Mouse (Mus musculus) heart, adult 2 months (tissue): ENCODE results near the gene Pbld2. TPM values are rescaled to one million over a fixed set of nuclear protein-coding genes. Genes with fewer than 3 reads are reported as not detected.

Source experiments
- DNase-seq, 2 experiments: peaks; one replicate each; pipeline ENCODE4 v3.0.0; 2021
- H3K27ac ChIP-seq: fragments of 200-600 bp; 2 replicates; pipeline ENCODE4 v1.8.1; 2022
- H3K27me3 ChIP-seq: fragments of 200-500 bp; 2 replicates; pipeline ENCODE4 v1.6.1; 2012; ENCODE audit warnings: mild to moderate bottlenecking, low read length, inconsistent platforms, mixed read lengths; ENCODE audit not compliant: control insufficient read depth, insufficient read depth
- H3K36me3 ChIP-seq: fragments of 200-500 bp; 2 replicates; pipeline ENCODE4 v1.6.1; 2012; ENCODE audit warnings: low read length, inconsistent platforms; ENCODE audit not compliant: control insufficient read depth, insufficient read depth
- H3K4me1 ChIP-seq: fragments of 200-500 bp; 2 replicates; pipeline ENCODE4 v1.6.1; 2011; ENCODE audit warnings: low read length; ENCODE audit not compliant: control insufficient read depth, insufficient read depth
- H3K4me3 ChIP-seq: fragments of 200-600 bp; 2 replicates; pipeline ENCODE4 v1.8.1; 2022
- H3K79me2 ChIP-seq: fragments of 200-500 bp; replicated peaks from 2 replicates; pipeline ENCODE4 v1.6.1; 2012; ENCODE audit warnings: mild to moderate bottlenecking, inconsistent platforms, low read length, moderate library complexity, mixed read lengths; ENCODE audit not compliant: control insufficient read depth, insufficient read depth
- H3K9ac ChIP-seq: fragments of 200-500 bp; 2 replicates; pipeline ENCODE4 v1.6.1; 2012; ENCODE audit warnings: low read depth, mild to moderate bottlenecking, control low read depth, inconsistent platforms, low read length, mixed read lengths
- CTCF ChIP-seq: fragments of 200-600 bp; IDR thresholded peaks from 2 replicates; pipeline ENCODE4 v1.8.1; 2022; ENCODE audit warnings: antibody characterized with exemption, mild to moderate bottlenecking, moderate library complexity
- EP300 ChIP-seq: fragments of 200-500 bp; IDR thresholded peaks from 2 replicates; pipeline ENCODE4 v1.6.1; 2011; ENCODE audit warnings: low read depth, low read length, control low read depth; ENCODE audit not compliant: insufficient read depth
- POLR2A ChIP-seq: fragments of 200-500 bp; IDR thresholded peaks from 2 replicates; pipeline ENCODE4 v1.6.1; 2011; ENCODE audit warnings: mild to moderate bottlenecking, low read depth, low read length, control low read depth; ENCODE audit not compliant: insufficient read depth
- WGBS: fragments of 180-500 bp; shearing (Covaris S2); methylation state at CpG from one replicate; pipeline ENCODE4 v1.1.7; 2018; 5-methylcytosine and 5-hydroxymethylcytosine counted together
- intact Hi-C: fragments of 180-260 bp; cut with DNase I; formaldehyde crosslinking; loops from one replicate; pipeline ENCODE4 v1.15.1; 2025
- polyA plus RNA-seq: library from polyadenylated mRNA; depleted of rRNA; stranded (reverse); fragments of >200 nt; gene quantifications from 2 replicates; pipeline ENCODE4 v1.2.3, GENCODE M21; 2012
- total RNA-seq, 2 experiments: library from RNA; stranded (reverse); gene quantifications; 2 replicates each; pipeline ENCODE4 v1.2.3; 2021

Pbld2 gene
- total and polyA plus RNA-seq, 3 experiments = 0.98 to 9.9 (median 7.6) TPM

DNA sequence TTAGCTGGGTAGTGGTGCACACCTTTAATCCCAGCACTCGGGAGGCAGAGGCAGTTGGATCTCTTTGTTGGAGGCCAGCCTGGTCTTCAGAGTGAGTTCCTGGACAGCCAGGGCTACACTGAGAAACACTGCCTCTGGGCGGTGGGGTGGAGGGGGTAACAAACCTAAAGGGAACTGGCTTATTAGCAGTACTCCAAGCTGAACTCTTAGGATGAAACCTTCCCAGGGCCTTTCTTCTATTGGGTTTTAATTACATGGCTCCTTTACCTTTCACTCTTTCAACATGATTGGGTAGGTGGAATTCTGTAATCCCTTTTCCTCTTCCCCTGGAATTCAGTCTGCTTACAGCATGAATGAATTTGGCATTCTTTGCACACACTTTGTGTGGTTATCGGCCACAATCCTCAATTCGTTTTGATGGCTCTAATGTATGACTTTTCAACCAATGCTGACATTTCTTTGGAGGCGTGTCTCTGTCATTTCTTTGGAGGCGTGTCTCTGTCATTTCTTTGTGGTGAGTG is 1.4 kb downstream of the Pbld2 start:
- TF ChIP-seq POLR2A = no peak
- no peak for TF ChIP-seq CTCF
- no peak for TF ChIP-seq EP300
- Histone ChIP-seq H3K9ac (no peak overlapping the region), H3K79me2 (no peaks in the 10 kb centered on the region), H3K27me3 (no peaks in the 10 kb centered on the region), H3K4me1 (peaks cover 9% of the 10 kb centered on the region), H3K36me3 (peaks cover 13% of the 10 kb centered on the region), H3K27ac (no peak overlapping the region), H3K4me3 (no peak overlapping the region)
- no peak for DNase-seq
- intact Hi-C loops = loop anchor here (1.0 to 10.0 kb wide), 3 partner anchors 40 to 359 kb away; partner anchors contain the start of genes Dnajc12 and Sirt1
- WGBS = 89% methylated on average over 6 of the region's 6 CpGs

DNA sequence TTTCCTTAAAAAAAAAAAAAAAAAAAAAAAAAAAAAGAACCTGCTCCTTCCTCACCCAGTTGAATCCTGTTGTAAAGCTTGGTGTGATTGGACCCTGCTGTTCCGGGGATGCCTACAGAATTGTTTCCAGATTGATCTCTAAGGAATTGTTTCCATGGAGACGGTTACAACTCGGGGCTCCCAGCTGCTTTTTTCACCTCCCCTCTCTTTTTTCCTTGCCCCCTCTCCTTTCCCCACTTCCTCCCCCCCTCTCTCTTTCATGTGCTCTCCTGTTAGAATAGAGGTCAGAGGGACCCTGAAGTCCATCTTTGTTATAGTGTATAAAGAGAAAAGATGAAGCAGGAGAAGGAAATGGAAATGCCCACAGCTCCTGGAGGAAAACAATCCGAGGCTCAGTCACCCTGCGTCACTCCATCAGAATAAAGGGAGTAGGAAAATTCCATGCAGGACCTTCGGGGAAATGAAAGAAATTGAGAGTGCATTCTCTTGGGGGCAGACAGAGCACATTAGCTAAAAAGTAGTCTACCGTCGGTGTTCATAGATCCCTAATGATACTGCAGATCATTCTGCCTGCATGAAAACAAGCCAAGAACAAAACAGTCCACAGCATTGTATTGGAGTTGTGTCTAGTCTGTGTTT is 2.2 kb downstream of the Pbld2 start:
- no peaks in the 10 kb centered on the region for H3K79me2 ChIP-seq
- intact Hi-C loops = loop anchor here (10.0 kb wide), 2 partner anchors 89 to 359 kb away; partner anchors contain the start of genes Dnajc12 and Sirt1
- no peak overlapping the region for H3K27ac ChIP-seq
- TF ChIP-seq EP300 (no peak), POLR2A (no peak), CTCF (no peak)
- H3K4me3 ChIP-seq = no peak overlapping the region
- H3K36me3 ChIP-seq = peaks cover 8% of the 10 kb centered on the region
- no peak for DNase-seq
- H3K9ac ChIP-seq = no peak overlapping the region
- WGBS = 60% methylated on average over 8 of the region's 8 CpGs
- H3K4me1 ChIP-seq = peaks cover 6% of the 10 kb centered on the region
- no peaks in the 10 kb centered on the region for H3K27me3 ChIP-seq

DNA sequence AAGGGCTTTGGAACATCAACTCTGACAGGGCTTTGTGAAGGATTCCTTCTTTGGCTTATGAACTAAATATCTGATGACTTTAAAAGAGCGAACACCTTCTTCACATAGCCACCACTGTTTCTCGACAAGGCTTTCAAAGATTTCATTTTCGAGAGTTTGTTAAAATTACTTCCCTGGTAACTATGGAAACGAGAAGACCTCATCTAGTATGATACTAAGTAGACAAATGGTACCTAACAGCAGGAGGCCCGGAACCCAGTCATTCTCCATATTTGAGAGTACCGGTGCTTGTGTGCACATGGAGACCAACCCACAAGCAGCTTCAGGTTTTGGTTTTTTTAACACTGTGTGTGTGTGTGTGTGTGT is 2.7 kb downstream of the Pbld2 start:
- intact Hi-C loops = loop anchor here (10.0 kb wide), 2 partner anchors 88 to 358 kb away; partner anchors contain the start of genes Dnajc12 and Sirt1
- TF ChIP-seq EP300 (no peak), CTCF (no peak), POLR2A (no peak)
- no peak for DNase-seq
- H3K27ac ChIP-seq = no peak overlapping the region
- no peak overlapping the region for H3K4me3 ChIP-seq
- 89% methylated on average over 6 of the region's 6 CpGs for WGBS
- peaks cover 5% of the 10 kb centered on the region for H3K36me3 ChIP-seq
- H3K4me1 ChIP-seq = peaks cover 5% of the 10 kb centered on the region
- H3K9ac ChIP-seq = no peak overlapping the region
- H3K27me3 ChIP-seq = no peaks in the 10 kb centered on the region
- no peaks in the 10 kb centered on the region for H3K79me2 ChIP-seq

DNA sequence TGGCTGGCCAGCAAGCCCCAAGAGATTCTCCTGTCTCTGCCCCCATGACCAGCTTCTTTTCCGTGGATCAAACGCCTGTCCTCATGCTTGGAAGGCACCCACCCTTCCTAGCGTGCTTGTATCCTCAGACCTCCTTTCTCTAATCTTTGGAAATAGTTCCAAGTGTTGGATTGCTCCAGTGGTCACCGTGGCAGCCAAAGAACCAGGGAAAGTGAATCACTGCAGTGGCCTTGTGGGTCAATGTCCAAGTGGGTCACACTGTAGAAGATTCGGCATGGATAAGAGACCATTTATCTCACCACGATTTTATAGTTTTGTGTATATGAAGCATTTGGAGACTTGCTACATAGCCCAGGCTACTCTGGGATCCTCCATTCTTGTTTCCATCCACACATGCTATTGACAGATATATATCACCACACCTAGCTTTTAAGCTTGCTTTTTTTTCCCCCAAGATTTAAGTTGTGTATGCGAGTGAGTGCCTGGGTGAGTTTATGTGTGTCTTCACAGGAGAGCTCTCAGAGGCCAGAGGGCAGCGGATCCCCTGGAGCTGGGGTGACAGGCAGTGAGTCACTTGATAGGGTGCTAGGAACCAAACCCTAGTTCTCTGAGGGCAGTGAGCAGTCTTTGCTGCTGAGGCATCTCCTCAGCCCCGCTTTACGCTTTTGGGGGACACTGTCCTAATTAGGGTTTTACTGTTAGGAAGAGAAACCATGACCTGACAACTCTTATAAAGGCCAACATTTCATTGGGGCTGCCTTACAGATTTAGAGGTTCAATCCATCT is 3.5 kb downstream of the Pbld2 start:
- Histone ChIP-seq H3K4me1 (peaks cover 5% of the 10 kb centered on the region), H3K9ac (no peak overlapping the region), H3K27ac (no peak overlapping the region), H3K79me2 (no peaks in the 10 kb centered on the region), H3K27me3 (no peaks in the 10 kb centered on the region), H3K36me3 (peaks cover 3% of the 10 kb centered on the region; the same call in 1 of the 2 replicates), H3K4me3 (no peak overlapping the region)
- WGBS = 90% methylated on average over 10 of the region's 10 CpGs
- TF ChIP-seq POLR2A = no peak
- TF ChIP-seq EP300 = no peak
- no peak for TF ChIP-seq CTCF
- intact Hi-C loops = loop anchor here (10.0 kb wide), 2 partner anchors 87 to 357 kb away; partner anchors contain the start of genes Dnajc12 and Sirt1
- no peak for DNase-seq

DNA sequence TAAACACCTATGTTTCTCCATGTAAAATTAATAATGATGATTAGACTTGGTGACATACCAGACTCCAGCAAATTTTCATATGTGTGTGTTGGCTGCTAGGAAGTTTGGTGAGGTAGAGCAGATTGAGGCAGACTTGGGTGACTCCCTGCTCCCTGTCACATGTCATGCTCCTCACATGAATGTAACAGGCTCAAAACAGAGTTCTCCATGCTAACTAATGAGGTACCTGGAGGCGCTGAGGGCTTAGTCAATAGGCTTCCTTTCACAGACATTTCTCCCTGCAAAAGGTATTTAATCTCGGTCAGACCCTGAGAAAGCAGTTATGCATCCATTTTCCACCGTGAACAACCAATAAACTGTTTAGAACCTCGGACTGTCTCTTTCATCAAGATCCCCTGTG is 4.3 kb downstream of the Pbld2 start:
- no peak overlapping the region for H3K4me3 ChIP-seq
- TF ChIP-seq CTCF (no peak), POLR2A (no peak), EP300 (no peak)
- H3K27me3 ChIP-seq = no peaks in the 10 kb centered on the region
- peaks cover 3% of the 10 kb centered on the region; the same call in 1 of the 2 replicates for H3K36me3 ChIP-seq
- no peak overlapping the region for H3K27ac ChIP-seq
- no peaks in the 10 kb centered on the region for H3K79me2 ChIP-seq
- peaks cover 5% of the 10 kb centered on the region for H3K4me1 ChIP-seq
- DNase-seq = no peak
- H3K9ac ChIP-seq = no peak overlapping the region
- intact Hi-C loops = loop anchor here (10.0 kb wide), 2 partner anchors 86 to 356 kb away; partner anchors contain the start of genes Dnajc12 and Sirt1
- 91% methylated on average over 4 of the region's 4 CpGs for WGBS

DNA sequence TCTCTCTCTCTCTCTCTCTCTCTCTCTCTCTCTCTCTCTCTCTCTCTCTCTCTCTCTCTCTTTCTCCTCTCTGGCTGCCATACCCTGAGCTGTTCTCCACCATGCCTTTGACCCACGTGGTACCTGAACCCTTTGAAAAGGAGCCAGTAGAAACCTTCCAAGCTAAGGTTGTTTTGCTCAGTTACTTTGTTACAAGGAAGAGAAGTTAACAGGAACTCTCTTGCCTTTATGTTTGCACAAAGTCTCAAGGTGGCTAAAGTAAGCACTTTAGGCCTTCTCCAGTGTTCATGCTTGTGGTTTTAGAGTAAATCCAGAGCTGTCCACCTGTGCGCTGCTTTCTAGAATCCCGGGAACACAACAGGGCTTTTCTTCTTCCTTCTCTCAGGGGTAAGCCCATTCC is 8.2 kb downstream of the Pbld2 start:
- Histone ChIP-seq H3K79me2 (no peaks in the 10 kb centered on the region), H3K4me1 (no peaks in the 10 kb centered on the region), H3K9ac (no peak overlapping the region), H3K4me3 (no peak overlapping the region), H3K27me3 (no peaks in the 10 kb centered on the region), H3K36me3 (no peaks in the 10 kb centered on the region), H3K27ac (no peak overlapping the region)
- no peak for TF ChIP-seq CTCF
- TF ChIP-seq POLR2A = no peak
- TF ChIP-seq EP300 = no peak
- intact Hi-C loops = no loop called here
- no peak for DNase-seq
- 80% methylated on average over 3 of the region's 3 CpGs for WGBS
